Mouse (Mus musculus) gastrocnemius, postnatal 36 days (tissue): ENCODE data around the gene Rsph1. TPM values are rescaled to one million over a fixed set of nuclear protein-coding genes. Genes with fewer than 3 reads are reported as not detected.

Source experiments
- DNase-seq, 2 experiments: peaks; one replicate each; pipeline ENCODE4 v3.0.0; 2022
- intact Hi-C: fragments of 180-260 bp; cut with DNase I; formaldehyde crosslinking; loops from one replicate; pipeline ENCODE4 v1.15.1; 2025
- long read RNA-seq, 2 experiments: library from polyadenylated mRNA; stranded (forward); transcript quantifications; one replicate each; pipeline ENCODE4 v2.0.0; 2021
- total RNA-seq, 2 experiments: library from RNA; stranded (reverse); gene quantifications; 2 replicates each; pipeline ENCODE4 v1.2.3; 2021

Gene Rsph1
- 1 to 10 TPM; 7.7 to 8.6 TPM for total RNA-seq
- long read RNA-seq, experiment 1, transcript Rsph1-201 (9 exons, 1,191 nt) = major isoform, 8 of 31 reads
- long read RNA-seq, experiment 1, partial matches to known transcripts = 20 of 31 reads
- long read RNA-seq, experiment 1, other reads (novel, unspliced or antisense) = 3 of 31 reads
- long read RNA-seq, experiment 2, transcript Rsph1-201 (9 exons, 1,191 nt) = major isoform, 8 of 49 reads
- long read RNA-seq, experiment 2, partial matches to known transcripts = 35 of 49 reads
- long read RNA-seq, experiment 2, other reads (novel, unspliced or antisense) = 5 of 49 reads

- DNase-seq = peak; percentile 99 to 100
- intact Hi-C loops = no loop called here
These were observed at the start of gene Rsph1 for GRCm38 (mm10) chr17:31276922-31277918. Gene Rsph1, minus strand, starts transcription at chr17:31277383.

DNA sequence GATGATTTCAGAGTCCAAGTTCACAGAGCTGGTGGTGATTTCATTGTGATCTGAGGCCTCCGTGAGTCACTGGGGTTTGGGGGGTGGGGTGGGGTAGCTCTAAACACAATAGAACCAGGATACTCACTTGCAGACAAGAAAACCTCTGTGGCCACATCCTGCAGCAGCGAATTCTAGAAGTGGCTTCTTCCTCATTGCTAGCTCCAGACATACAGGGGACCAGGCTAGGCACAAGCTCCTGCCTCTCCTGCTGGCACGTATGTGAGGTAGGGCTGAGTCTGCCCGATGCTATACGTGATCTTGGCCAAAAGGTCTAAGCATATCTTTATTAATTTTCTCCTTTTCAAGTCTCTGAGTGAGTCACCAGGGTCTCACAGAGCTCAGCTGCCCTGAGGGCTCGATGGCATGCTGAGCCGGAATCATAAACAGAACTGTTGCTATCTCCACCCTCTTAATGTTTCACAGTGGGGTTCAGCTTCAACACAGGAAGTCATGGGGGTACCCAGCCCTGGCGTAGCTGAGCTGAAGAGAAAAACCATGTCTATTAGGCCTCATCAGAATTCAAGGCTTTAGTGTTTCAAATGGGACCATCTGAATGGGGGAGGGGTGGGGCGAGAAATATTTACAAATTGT is 49.2 kb upstream of the Rsph1 start:
- no peak for DNase-seq
- intact Hi-C loops = loop anchor here (5.0 kb wide), 1 partner anchor 336 kb away; no protein-coding TSS in a partner anchor

GRCm38 (mm10) chr17:31325451-31326219 is 48.5 kb upstream of the Rsph1 start:
- intact Hi-C loops = loop anchor here (5.0 kb wide), 1 partner anchor 337 kb away; no protein-coding TSS in a partner anchor
- DNase-seq = no peak

DNA sequence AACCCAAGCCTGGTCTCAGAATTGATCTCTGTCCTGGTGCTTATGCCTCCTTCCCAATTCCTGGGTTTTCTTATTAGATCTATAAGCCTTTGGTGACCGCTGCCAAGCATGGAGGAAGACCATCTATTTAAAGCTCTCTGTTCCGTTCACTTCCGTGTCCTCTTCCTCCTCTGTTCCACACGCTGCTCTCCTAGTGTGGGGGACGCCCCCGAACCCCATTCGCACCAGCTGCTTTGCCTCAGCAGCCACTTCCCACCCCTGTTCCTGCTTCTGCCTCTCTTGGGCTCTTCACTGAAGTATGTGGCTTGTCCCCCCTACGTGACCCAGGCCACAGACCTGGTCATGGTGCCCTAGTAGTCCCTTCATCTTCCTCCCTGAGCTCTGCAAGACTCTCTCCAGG is 47.0 kb upstream of the Rsph1 start:
- intact Hi-C loops = no loop called here
- DNase-seq = no peak

- intact Hi-C loops = no loop called here
- DNase-seq = no peak
These were observed 46.2 kb upstream of the Rsph1 start for GRCm38 (mm10) chr17:31323379-31323778.

GRCm38 (mm10) chr17:31322446-31322845 is 45.3 kb upstream of the Rsph1 start:
- no peak for DNase-seq
- intact Hi-C loops = no loop called here

DNA sequence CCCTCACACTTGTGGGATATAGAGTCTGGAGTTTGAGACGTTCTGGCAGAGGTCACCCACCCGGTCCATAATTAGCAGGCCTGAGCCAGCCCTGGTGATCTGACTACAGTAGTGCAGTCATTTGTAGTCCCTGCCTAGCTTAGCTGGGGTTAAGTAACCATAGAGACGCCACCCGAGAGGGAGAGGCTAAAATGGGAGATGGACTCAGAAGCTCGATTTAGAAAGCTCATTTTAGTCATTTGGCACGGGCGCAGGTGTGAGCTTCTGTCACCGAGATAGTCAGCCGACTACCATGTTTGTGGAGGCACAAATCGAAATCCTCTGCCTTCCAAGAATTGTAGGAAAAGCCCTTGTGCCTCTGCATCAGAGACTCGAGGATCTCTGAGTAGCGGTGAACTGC is 44.2 kb upstream of the Rsph1 start:
- DNase-seq = no peak
- intact Hi-C loops = no loop called here

- no peak for DNase-seq
- intact Hi-C loops = no loop called here
These were observed 42.0 kb upstream of the Rsph1 start for GRCm38 (mm10) chr17:31318906-31319767.

- DNase-seq = no peak
- intact Hi-C loops = no loop called here
These were observed 40.5 kb upstream of the Rsph1 start for GRCm38 (mm10) chr17:31317521-31318272.

DNA sequence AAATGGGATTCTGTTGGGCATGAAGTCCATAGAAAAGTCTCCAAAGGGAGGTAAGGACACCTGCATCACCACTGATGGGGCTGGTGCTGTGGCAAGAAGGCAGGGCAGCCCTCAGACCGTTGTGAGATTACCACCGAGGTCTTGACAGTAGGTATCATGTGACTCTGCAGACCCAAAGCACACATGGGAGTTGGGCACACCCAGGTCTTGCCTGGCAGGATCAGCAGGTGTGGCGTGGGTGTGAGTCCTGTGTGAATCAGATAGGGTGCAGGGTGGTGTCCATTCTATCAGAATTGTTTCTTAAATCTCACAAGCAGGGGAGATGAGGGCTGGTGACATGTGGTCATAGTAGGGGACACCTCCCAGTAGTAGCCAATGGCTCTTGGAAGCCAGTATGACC is 39.8 kb upstream of the Rsph1 start:
- intact Hi-C loops = no loop called here
- DNase-seq = no peak

GRCm38 (mm10) chr17:31315993-31316392 is 38.8 kb upstream of the Rsph1 start:
- DNase-seq = no peak
- intact Hi-C loops = no loop called here

GRCm38 (mm10) chr17:31315046-31315792 is 38.0 kb upstream of the Rsph1 start:
- no peak for DNase-seq
- intact Hi-C loops = no loop called here

GRCm38 (mm10) chr17:31312648-31313047 is 35.5 kb upstream of the Rsph1 start:
- DNase-seq = no peak
- intact Hi-C loops = no loop called here

DNA sequence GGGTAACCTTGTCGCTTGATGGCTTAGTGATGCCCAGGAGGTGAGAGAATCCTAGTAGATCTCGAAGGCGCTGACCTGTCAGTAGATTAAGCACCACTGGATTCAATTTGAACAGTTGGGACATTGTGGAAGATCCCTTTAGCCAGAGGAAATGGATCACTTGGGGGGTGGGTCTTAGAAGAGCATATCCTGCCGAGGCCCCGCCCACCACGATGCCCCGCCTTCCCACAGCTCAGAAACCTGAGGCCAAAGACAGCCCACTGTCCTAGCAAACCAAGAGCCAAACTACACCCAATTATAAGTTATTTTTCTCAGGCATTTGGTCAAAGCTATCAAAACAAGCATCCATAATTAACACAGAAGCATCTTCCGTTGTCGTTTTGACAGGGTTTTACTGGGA is 33.9 kb upstream of the Rsph1 start:
- intact Hi-C loops = no loop called here
- DNase-seq = no peak

- DNase-seq = peak; percentile 34 to 38
- intact Hi-C loops = no loop called here
These were observed 32.2 kb upstream of the Rsph1 start for GRCm38 (mm10) chr17:31309281-31309793.

DNA sequence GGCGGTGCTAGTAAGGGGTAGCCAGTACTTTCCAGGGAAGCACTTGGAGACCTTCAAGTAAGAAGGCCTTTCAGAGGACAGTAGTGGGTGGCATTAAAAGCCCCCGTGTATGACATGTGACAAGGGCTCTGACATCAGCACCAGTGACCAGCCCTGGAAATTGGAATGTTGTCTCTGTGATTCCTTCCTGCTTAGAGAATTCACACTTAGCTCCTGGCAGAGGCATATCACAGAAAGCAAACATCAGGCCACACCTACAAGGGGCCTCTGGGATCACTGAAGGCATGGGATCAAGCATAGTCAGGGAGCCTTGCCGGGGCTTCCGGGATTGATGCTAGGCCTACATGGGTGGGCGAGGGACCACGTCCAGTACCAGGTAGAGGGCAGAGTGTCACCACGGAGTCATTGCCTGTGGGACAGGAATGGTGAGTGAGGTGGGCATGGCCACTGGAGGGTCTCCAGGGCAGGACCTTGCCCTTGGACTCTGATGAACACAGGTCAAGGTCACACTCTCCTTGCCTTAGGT is 31.2 kb upstream of the Rsph1 start:
- intact Hi-C loops = loop anchor here (1.0 kb wide), 1 partner anchor 54 kb away; no protein-coding TSS in a partner anchor

DNA sequence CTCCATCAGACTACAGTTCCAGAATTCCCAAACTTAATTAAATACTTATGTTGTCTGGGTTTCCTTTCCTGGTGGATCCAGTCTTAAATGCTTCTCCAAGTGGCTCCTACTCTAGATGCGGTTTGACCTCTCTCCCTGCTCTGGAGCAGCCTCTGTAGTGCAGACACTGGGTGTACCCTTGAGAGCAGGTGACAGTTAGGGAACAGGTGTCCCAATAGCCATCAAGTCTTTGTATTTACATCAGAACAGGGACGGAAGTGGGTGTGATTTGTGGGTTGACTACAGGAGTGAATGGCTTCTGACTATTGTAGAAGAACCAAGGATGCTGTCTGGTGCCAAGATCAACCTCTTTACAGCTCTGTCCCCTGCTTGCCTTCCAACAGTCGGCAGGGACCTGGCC is 30.6 kb upstream of the Rsph1 start:
- DNase-seq = no peak
- intact Hi-C loops = loop anchor here (1.0 kb wide), 1 partner anchor 53 kb away; no protein-coding TSS in a partner anchor

More for the DNA sequence above, 31.2 kb upstream of the Rsph1 start:
- no peak for DNase-seq
